Mouse (Mus musculus) lung, embryonic 14.5 days (tissue): Measurements from ENCODE around the gene Ergic1. TPM values are rescaled to one million over a fixed set of nuclear protein-coding genes. Genes with fewer than 3 reads are reported as not detected.

ENCODE experiments used
- ATAC-seq: fragments of 200-750 bp; cut with Nextera tagmentation; 2 replicates; pipeline ENCODE4 v1.8.0; 2017; ENCODE audit warnings: mild to moderate bottlenecking, moderate TSS enrichment, moderate library complexity; ENCODE audit not compliant: insufficient read depth
- DNase-seq: peaks from one replicate; pipeline ENCODE4 v3.0.0-alpha.2; 2015
- H3K27ac ChIP-seq: fragments of 300-500 bp; sonication (generic); 2 replicates; pipeline ENCODE4 v1.5.1; 2014; ENCODE audit warnings: low read depth, mild to moderate bottlenecking, moderate library complexity
- H3K27me3 ChIP-seq: fragments of 300-500 bp; sonication (generic); 2 replicates; pipeline ENCODE4 v1.6.1; 2014; ENCODE audit warnings: low read length, control low read depth; ENCODE audit not compliant: insufficient read depth
- H3K36me3 ChIP-seq: fragments of 300-500 bp; sonication (generic); 2 replicates; pipeline ENCODE4 v1.6.1; 2014; ENCODE audit warnings: control low read depth; ENCODE audit not compliant: insufficient read depth
- H3K4me1 ChIP-seq: fragments of 300-500 bp; sonication (generic); 2 replicates; pipeline ENCODE4 v1.6.1; 2014; ENCODE audit warnings: antibody characterized with exemption, control low read depth; ENCODE audit not compliant: insufficient read depth
- H3K4me2 ChIP-seq: fragments of 300-500 bp; sonication (generic); 2 replicates; pipeline ENCODE4 v1.6.1; 2014; ENCODE audit warnings: mild to moderate bottlenecking
- H3K4me3 ChIP-seq: fragments of 300-500 bp; sonication (generic); 2 replicates; pipeline ENCODE4 v1.5.1; 2014; ENCODE audit warnings: low read depth, low read length
- H3K9ac ChIP-seq: fragments of 300-500 bp; sonication (generic); 2 replicates; pipeline ENCODE4 v1.6.1; 2014
- H3K9me3 ChIP-seq: fragments of 300-500 bp; sonication (generic); 2 replicates; pipeline ENCODE4 v1.6.1; 2016; ENCODE audit warnings: low read depth, low read length, control low read depth
- CTCF ChIP-seq: IDR thresholded peaks from 2 replicates; pipeline ENCODE4 v1.5.1; 2016; ENCODE audit warnings: antibody characterized with exemption, low read depth
- WGBS: fragments of 180-500 bp; shearing (Covaris S2); extraction: QIAGEN DNeasy Blood & Tissue Kit; methylation state at CpG from one replicate; pipeline ENCODE4 v1.1.7; 2014; 5-methylcytosine and 5-hydroxymethylcytosine counted together
- polyA plus RNA-seq: library from polyadenylated mRNA; unstranded; fragments of >200 nt; fragmentation: Nextera tagmentation; extraction: Ambion mirVana; gene quantifications from 2 replicates; pipeline ENCODE4 v1.2.1, GENCODE M21; 2014

Ergic1 gene
- polyA plus RNA-seq, 1 experiment from 2014 or later = 125 TPM

GRCm38 (mm10) chr17:26644509-26645410, 83.5 kb downstream of the Ergic1 start:
- ATAC-seq (no peak), DNase-seq (peak; percentile 43)
- Histone ChIP-seq H3K4me1 (no peaks in the 10 kb centered on the region), H3K4me2 (no peak overlapping the region), H3K27me3 (no peaks in the 10 kb centered on the region), H3K4me3 (no peak overlapping the region), H3K27ac (no peak overlapping the region), H3K9me3 (no peaks in the 10 kb centered on the region), H3K36me3 (peaks cover 87% of the 10 kb centered on the region), H3K9ac (no peak overlapping the region)
- no peak for TF ChIP-seq CTCF
- 66% methylated on average over 9 of the region's 9 CpGs for WGBS

DNA sequence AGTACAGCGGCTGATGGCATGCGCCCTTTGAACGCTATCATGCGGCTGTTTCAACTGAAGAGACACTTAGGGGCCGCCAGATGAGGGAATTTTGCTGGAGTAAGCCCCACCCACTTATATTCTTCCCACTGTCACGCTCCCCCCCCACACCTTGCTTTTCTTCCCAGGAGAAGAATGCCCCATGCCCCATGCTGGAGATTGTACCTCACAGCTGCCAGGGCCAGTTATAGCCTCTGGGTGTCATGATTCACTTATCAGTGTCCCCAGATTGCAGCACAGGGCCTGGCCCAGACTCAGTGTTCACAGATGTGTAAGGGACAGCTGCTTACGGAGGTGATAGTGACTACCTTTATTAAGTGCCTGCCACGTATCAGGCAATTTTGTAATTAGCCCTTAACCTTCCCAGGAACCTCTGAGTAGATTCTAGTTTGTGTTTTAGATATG, 84.1 kb downstream of the Ergic1 start:
- TF ChIP-seq CTCF = no peak
- Histone ChIP-seq H3K9me3 (no peaks in the 10 kb centered on the region), H3K27ac (no peak overlapping the region), H3K4me2 (no peak overlapping the region), H3K4me3 (no peak overlapping the region), H3K9ac (no peak overlapping the region), H3K27me3 (no peaks in the 10 kb centered on the region), H3K4me1 (no peaks in the 10 kb centered on the region), H3K36me3 (peaks cover 81% of the 10 kb centered on the region)
- DNase-seq = no peak
- ATAC-seq = no peak
- WGBS = 63% methylated on average over 8 of the region's 8 CpGs

- WGBS = 41% methylated on average over 13 of the region's 13 CpGs
- peak; percentile 67 for ATAC-seq
- Histone ChIP-seq H3K9me3 (no peaks in the 10 kb centered on the region), H3K27ac (no peak overlapping the region; the same call in 1 of the 2 replicates), H3K9ac (no peak overlapping the region), H3K27me3 (no peaks in the 10 kb centered on the region), H3K4me1 (no peaks in the 10 kb centered on the region), H3K4me2 (no peak overlapping the region), H3K36me3 (peaks cover 64% of the 10 kb centered on the region), H3K4me3 (no peak overlapping the region)
- DNase-seq = peak; percentile 54
- TF ChIP-seq CTCF = no peak
These were observed 86.0 kb downstream of the Ergic1 start for GRCm38 (mm10) chr17:26647283-26647682.

DNA sequence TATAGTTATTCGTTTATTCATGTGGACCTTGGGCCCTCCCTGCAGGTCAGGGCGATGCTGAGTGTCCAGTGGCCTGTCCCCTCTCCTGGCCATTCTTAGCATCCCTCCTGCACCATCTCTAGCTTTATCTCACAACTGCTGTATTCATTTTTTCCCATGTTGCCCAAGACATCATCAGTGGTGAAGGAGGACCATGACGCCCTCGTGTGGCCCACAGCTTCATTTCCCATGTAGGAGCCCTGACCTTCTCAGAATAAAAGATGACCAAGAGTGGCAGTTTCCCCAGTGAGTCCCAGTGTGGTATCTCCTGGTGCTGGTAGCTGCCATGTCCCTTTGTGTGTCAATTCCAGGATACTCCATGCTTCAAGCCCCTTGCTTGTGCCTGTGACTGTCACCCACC, 88.3 kb downstream of the Ergic1 start:
- Histone ChIP-seq H3K27me3 (no peaks in the 10 kb centered on the region), H3K4me3 (no peak overlapping the region), H3K36me3 (peaks cover 51% of the 10 kb centered on the region), H3K9ac (no peak overlapping the region), H3K4me2 (no peak overlapping the region), H3K27ac (no peak overlapping the region), H3K9me3 (no peaks in the 10 kb centered on the region), H3K4me1 (no peaks in the 10 kb centered on the region)
- TF ChIP-seq CTCF = peak; percentile 24; the same call in 1 of the 2 replicates
- DNase-seq = no peak
- WGBS = 87% methylated on average over 4 of the region's 4 CpGs
- ATAC-seq = no peak

DNA sequence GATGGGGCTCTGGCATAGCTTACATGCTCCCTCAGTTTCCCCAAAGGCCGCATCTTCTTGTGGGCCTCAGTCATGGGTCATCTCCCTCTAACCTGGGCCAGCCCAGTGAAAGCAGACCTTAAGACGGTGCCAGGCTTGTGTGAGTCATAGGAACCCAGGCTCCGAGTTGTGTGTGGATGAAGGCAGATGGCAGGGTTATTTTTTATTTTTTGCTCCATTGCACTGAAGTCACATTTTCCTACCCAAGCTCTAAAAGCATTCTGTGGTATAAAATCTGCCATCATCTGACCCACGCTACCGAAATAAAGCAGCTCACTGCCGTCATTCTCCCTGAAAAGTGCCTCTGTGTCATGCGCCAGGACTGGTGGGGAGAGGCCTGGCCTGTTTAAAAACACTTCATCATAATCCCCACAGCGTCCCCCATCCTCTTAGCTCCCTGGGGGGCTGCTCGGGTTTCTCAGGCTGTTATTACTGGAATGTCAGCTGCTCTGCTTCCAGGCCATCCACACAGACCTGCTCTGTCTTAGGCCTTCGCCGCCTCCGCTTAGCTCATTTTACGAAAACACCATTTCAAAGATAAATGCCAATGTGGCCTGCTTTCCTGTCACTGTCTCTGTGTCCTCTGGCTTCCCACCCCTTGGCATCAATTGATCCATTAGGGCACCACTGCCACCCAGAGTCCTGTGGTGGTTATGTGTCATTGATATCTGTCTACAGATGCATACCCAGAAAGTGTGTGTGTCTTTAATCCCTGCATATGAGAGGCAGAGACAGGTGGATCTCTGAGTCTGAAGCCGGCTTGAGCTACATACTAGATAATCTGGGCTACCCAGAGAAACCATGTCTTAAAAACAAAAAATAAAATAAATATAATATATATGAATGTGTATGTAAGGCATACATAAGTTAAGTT, 89.4 kb downstream of the Ergic1 start:
- H3K9me3 ChIP-seq = no peaks in the 10 kb centered on the region
- H3K9ac ChIP-seq = no peak overlapping the region
- no peak overlapping the region for H3K4me2 ChIP-seq
- TF ChIP-seq CTCF = 0 out of 2 replicates have a peak, but pooled peaks have one; percentile 14
- peaks cover 56% of the 10 kb centered on the region for H3K36me3 ChIP-seq
- H3K4me3 ChIP-seq = no peak overlapping the region
- no peaks in the 10 kb centered on the region for H3K27me3 ChIP-seq
- H3K4me1 ChIP-seq = no peaks in the 10 kb centered on the region
- 70% methylated on average over 14 of the region's 14 CpGs for WGBS
- ATAC-seq (no peak), DNase-seq (no peak)
- no peak overlapping the region for H3K27ac ChIP-seq

GRCm38 (mm10) chr17:26658854-26659572, 97.7 kb downstream of the Ergic1 start:
- Histone ChIP-seq H3K4me1 (no peaks in the 10 kb centered on the region), H3K27ac (no peak overlapping the region), H3K9me3 (no peaks in the 10 kb centered on the region), H3K4me2 (no peak overlapping the region), H3K9ac (no peak overlapping the region), H3K27me3 (no peaks in the 10 kb centered on the region), H3K4me3 (no peak overlapping the region), H3K36me3 (peaks cover 22% of the 10 kb centered on the region)
- DNase-seq (no peak), ATAC-seq (no peak)
- no peak for TF ChIP-seq CTCF
- WGBS = 38% methylated on average over 18 of the region's 21 CpGs
